Mouse (Mus musculus) spleen, adult 2 months (tissue): ENCODE measurements at regions not wholly inside any gene's neighbourhood (a gene's known extent, or its start where the extent isn't known, plus 50 kb on each side); places are given as distances from the start of the nearest gene placed in this dataset.

Source experiments
- CTCF ChIP-seq: fragments of 200-500 bp; IDR thresholded peaks from 2 replicates; pipeline ENCODE4 v1.5.1; 2011; ENCODE audit warnings: mild to moderate bottlenecking, inconsistent platforms; ENCODE audit not compliant: insufficient read depth, insufficient read length, insufficient replicate concordance; ENCODE audit errors: extremely low read depth
- POLR2A ChIP-seq: fragments of 200-500 bp; IDR thresholded peaks from 2 replicates; pipeline ENCODE4 v1.6.1; 2011; ENCODE audit warnings: low read depth, low read length, inconsistent platforms

GRCm38 (mm10) chr7:29578128-29578527 is 59.7 kb upstream of the Sipa1l3 start:
- TF ChIP-seq POLR2A: no peak
- TF ChIP-seq CTCF: no peak
